Mouse (Mus musculus) neural tube, embryonic 11.5 days (tissue): ENCODE results near the gene 1810010H24Rik. TPM values are rescaled to one million over a fixed set of nuclear protein-coding genes. Genes with fewer than 3 reads are reported as not detected.
A peak's percentile ranks its signal among the peaks of the same experiment; 100 is the strongest.
"Not testable (repeated sequence)": the region's sequence is repeated elsewhere in the genome, so short reads cannot be mapped to it uniquely, and the experiment has no call there.

Source experiments
- ATAC-seq: fragments of 200-750 bp; cut with Nextera tagmentation; 2 replicates; pipeline ENCODE4 v1.8.0; 2017; ENCODE audit warnings: moderate number of reproducible peaks, mild to moderate bottlenecking, moderate TSS enrichment, moderate library complexity; ENCODE audit not compliant: insufficient read depth, low FRiP score, low TSS enrichment
- DNase-seq: peaks from one replicate; pipeline ENCODE4 v3.0.0-alpha.2; 2015; ENCODE audit warnings: low spot score
- H3K27ac ChIP-seq: fragments of 300-500 bp; sonication (generic); 2 replicates; pipeline ENCODE4 v1.5.1; 2014; ENCODE audit warnings: low read depth, mild to moderate bottlenecking, low read length
- H3K27me3 ChIP-seq: fragments of 300-500 bp; sonication (generic); 2 replicates; pipeline ENCODE4 v1.6.1; 2014; ENCODE audit warnings: mild to moderate bottlenecking, low read length, mixed read lengths; ENCODE audit not compliant: control insufficient read depth, insufficient read depth
- H3K36me3 ChIP-seq: fragments of 300-500 bp; sonication (generic); 2 replicates; pipeline ENCODE4 v1.6.1; 2014; ENCODE audit warnings: mild to moderate bottlenecking, low read length, moderate library complexity, mixed read lengths; ENCODE audit not compliant: control insufficient read depth, insufficient read depth
- H3K4me1 ChIP-seq: fragments of 300-500 bp; sonication (generic); 2 replicates; pipeline ENCODE4 v1.6.1; 2014; ENCODE audit warnings: low read length, mixed read lengths; ENCODE audit not compliant: control insufficient read depth, insufficient read depth
- H3K4me2 ChIP-seq: fragments of 300-500 bp; sonication (generic); 2 replicates; pipeline ENCODE4 v1.6.1; 2014; ENCODE audit warnings: low read depth, mild to moderate bottlenecking, moderate library complexity
- H3K4me3 ChIP-seq: fragments of 300-500 bp; sonication (generic); 2 replicates; pipeline ENCODE4 v1.5.1; 2014; ENCODE audit warnings: low read depth, low read length
- H3K9ac ChIP-seq: fragments of 300-500 bp; sonication (generic); 2 replicates; pipeline ENCODE4 v1.6.1; 2014; ENCODE audit warnings: mild to moderate bottlenecking, low read length
- H3K9me3 ChIP-seq: fragments of 300-500 bp; sonication (generic); 2 replicates; pipeline ENCODE4 v1.6.1; 2016; ENCODE audit warnings: low read length; ENCODE audit not compliant: control insufficient read depth
- WGBS: fragments of 180-500 bp; shearing (Covaris S2); extraction: QIAGEN DNeasy Blood & Tissue Kit; methylation state at CpG from one replicate; pipeline ENCODE4 v1.1.7; 2014; 5-methylcytosine and 5-hydroxymethylcytosine counted together
- polyA plus RNA-seq: library from polyadenylated mRNA; unstranded; fragments of >200 nt; fragmentation: Nextera tagmentation; extraction: Ambion mirVana; gene quantifications from 2 replicates; pipeline ENCODE4 v1.2.1, GENCODE M21; 2014

Gene 1810010H24Rik
- polyA plus RNA-seq, 1 experiment from 2014 or later, result 4.5 TPM

- peak overlapping the region; percentile 55; the same call in 1 of the 2 replicates for H3K4me2 ChIP-seq
- WGBS, result 97% methylated on average over 7 of the region's 7 CpGs
- H3K4me1 ChIP-seq, H3K9me3 ChIP-seq, H3K27ac ChIP-seq, ATAC-seq, H3K4me3 ChIP-seq, H3K9ac ChIP-seq, DNase-seq, H3K27me3 ChIP-seq: not testable (repeated sequence)
- peaks cover 19% of the 10 kb centered on the region for H3K36me3 ChIP-seq
These were observed 29.0 kb upstream of the 1810010H24Rik start for GRCm38 (mm10) chr11:106996492-106996891.

- H3K4me1 ChIP-seq, result peaks cover 9% of the 10 kb centered on the region; the same call in 1 of the 2 replicates
- DNase-seq (no peak), ATAC-seq (no peak)
- H3K9ac ChIP-seq, result peak overlapping the region; percentile 79
- H3K4me2 ChIP-seq, result peak overlapping the region; percentile 55
- 13% methylated on average over 5 of the region's 5 CpGs for WGBS
- H3K4me3 ChIP-seq, result peak overlapping the region; percentile 74
- peaks cover 11% of the 10 kb centered on the region for H3K36me3 ChIP-seq
- no peaks in the 10 kb centered on the region for H3K9me3 ChIP-seq
- no peak overlapping the region for H3K27ac ChIP-seq
- H3K27me3 ChIP-seq, result no peaks in the 10 kb centered on the region
These were observed 27.5 kb upstream of the 1810010H24Rik start for GRCm38 (mm10) chr11:106997976-106998375.

DNA sequence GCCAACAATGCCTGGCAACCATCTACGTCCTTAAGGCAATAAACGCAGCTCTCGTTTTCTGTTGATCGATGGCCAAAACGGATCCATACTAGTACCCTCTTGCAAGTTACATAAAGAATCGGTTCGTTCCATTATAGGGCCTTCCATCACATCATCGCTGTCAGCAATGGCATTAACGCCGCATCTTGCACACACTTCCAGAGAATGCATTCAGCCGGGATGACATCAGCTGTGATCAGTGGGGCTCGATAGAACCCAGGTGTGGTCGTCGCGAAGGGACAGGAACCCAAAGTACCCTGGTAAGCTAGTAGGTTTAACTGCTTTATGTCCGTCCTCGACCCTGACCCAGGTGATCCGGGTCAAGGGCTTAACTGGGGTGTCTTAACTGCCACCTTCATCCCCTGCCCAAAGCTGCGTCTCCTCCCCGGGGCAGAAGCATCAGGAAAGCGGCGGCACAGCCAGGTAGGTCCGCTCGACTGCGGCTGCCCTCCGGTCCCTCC, 26.8 kb upstream of the 1810010H24Rik start:
- Histone ChIP-seq H3K36me3 (peaks cover 11% of the 10 kb centered on the region), H3K4me2 (peak overlapping the region; percentile 55), H3K9me3 (no peaks in the 10 kb centered on the region), H3K9ac (peak overlapping the region; percentile 79), H3K4me1 (peaks cover 9% of the 10 kb centered on the region; the same call in 1 of the 2 replicates), H3K4me3 (peak overlapping the region; percentile 74), H3K27me3 (no peaks in the 10 kb centered on the region), H3K27ac (peak overlapping the region; percentile 31)
- DNase-seq, result peak; percentile 58
- ATAC-seq, result peak; percentile 42
- WGBS, result under 1% methylated on average over 26 of the region's 26 CpGs

DNA sequence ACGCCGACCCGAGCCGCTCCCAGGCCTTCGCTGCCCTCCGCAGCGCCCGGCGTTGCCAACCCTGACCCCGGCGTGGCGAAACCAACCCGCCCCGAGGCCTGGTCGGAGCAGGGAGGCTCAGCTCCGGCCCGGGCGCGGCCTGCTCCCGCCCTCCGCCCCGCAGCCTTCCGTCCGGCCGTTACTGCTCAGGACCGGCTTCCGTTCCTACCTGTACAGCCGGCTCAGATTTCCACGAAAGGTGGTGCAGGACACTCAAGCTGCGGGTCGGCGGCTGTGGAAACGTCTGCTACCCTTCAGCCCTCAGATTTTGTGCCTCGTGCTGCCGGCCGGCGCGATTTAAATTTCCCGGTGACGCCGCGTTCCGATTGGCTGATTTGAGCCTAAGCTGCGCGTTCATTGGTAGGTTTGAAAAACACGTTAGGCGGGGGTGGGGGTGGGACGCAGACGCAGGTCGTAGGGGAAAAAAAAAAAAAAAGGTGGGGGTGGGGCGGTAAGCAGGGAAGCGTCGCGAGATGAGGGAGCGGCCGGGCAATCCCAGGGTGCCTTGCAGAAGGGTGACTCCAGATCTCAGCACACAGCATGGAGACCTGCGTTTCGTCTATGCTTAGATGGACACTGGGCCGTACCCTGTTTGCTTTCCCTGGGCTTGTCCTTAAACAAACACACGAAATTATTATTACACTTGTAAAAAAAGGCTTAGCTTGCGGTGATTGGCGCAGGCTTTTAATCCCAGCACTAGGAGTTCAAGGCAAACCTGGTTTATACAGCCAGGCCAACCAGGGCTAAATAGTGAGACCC, 26.1 kb upstream of the 1810010H24Rik start, which contains the start of gene Kpna2:
Kpna2 (minus strand) TSS at position 391 of the 798 bp plus-strand sequence.
- Histone ChIP-seq H3K9ac (peak within 1 kb of the TSS; percentile 79), H3K27me3 (no peaks in the 10 kb centered on the region), H3K9me3 (no peaks in the 10 kb centered on the region), H3K36me3 (peaks cover 9% of the 10 kb centered on the region), H3K27ac (peak within 1 kb of the TSS; percentile 36), H3K4me1 (peaks cover 9% of the 10 kb centered on the region; the same call in 1 of the 2 replicates), H3K4me2 (peak within 1 kb of the TSS; percentile 55), H3K4me3 (peak within 1 kb of the TSS; percentile 74)
- 1% methylated on average over 59 of the region's 62 CpGs for WGBS
- DNase-seq (peak; percentile 93), ATAC-seq (peak; percentile 89)

GRCm38 (mm10) chr11:106999949-107000513, 25.4 kb upstream of the 1810010H24Rik start:
- Histone ChIP-seq H3K27ac (0 out of 2 replicates have a peak overlapping the region, but pooled peaks have one; percentile 36), H3K4me2 (peak overlapping the region; percentile 51), H3K27me3 (no peaks in the 10 kb centered on the region), H3K36me3 (peaks cover 4% of the 10 kb centered on the region), H3K4me3 (peak overlapping the region; percentile 25), H3K9ac (peak overlapping the region; percentile 56), H3K9me3 (no peaks in the 10 kb centered on the region), H3K4me1 (peaks cover 9% of the 10 kb centered on the region; the same call in 1 of the 2 replicates)
- ATAC-seq, result no peak
- WGBS, result 86% methylated on average over 9 of the region's 9 CpGs
- DNase-seq, result no peak

DNA sequence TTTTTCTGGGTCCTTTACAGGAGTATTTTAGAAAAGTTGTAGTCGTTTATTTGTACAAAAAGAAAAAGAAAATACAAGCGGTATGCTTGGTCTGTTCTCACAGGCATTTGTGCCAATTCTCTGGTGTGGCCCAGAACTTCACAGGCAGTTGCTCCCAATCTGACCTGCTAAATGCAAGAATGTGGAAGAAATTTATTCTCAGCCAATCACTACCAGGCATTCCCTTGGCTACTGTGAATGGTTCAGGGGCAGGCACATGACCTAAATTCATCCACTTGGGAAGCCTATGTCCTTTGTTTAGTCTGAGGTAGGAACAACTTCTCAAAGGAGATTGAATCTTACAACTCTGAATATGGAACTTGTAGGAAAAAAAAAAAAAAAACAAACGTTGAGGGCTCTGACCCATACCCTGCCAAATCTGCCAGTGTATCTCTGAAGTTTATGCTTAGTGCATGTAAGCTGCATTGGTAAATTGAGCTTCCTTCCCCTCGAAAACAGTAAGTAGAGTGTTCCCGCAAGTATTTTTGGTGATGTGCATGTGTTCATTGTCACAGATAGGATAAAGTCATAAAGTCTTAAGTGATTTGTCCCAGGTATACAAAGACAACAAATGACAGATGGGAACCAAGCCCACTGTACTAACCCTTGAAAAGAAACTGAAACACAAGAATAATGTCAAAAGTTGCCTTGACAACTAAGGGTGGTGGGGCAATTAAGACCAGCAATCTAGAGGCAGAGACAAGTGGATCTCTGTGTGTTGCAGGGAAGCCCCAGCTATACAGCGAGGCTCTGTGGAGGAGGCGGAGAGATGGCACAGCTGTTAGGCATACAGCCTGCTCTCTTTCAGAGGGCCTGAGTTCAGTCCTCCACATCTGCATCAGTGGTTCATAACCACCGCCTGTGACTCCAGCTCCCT, 23.5 kb upstream of the 1810010H24Rik start:
- no peak overlapping the region for H3K27ac ChIP-seq
- 40% methylated on average over 7 of the region's 8 CpGs for WGBS
- no peaks in the 10 kb centered on the region for H3K9me3 ChIP-seq
- H3K9ac ChIP-seq, result no peak overlapping the region
- DNase-seq (peak; percentile 34), ATAC-seq (no peak)
- H3K4me1 ChIP-seq, result peaks cover 4% of the 10 kb centered on the region; the same call in 1 of the 2 replicates
- H3K4me2 ChIP-seq, result no peak overlapping the region
- H3K27me3 ChIP-seq, result no peaks in the 10 kb centered on the region
- no peaks in the 10 kb centered on the region for H3K36me3 ChIP-seq
- no peak overlapping the region for H3K4me3 ChIP-seq

GRCm38 (mm10) chr11:107005538-107005937, 19.9 kb upstream of the 1810010H24Rik start:
- H3K27ac ChIP-seq, result no peak overlapping the region
- no peaks in the 10 kb centered on the region for H3K36me3 ChIP-seq
- DNase-seq (no peak), ATAC-seq (no peak)
- no peaks in the 10 kb centered on the region for H3K9me3 ChIP-seq
- H3K4me3 ChIP-seq, result no peak overlapping the region
- no peak overlapping the region for H3K9ac ChIP-seq
- H3K4me1 ChIP-seq, result no peaks in the 10 kb centered on the region
- H3K4me2 ChIP-seq, result no peak overlapping the region
- no peaks in the 10 kb centered on the region for H3K27me3 ChIP-seq
- 81% methylated on average over 1 of the region's 1 CpGs for WGBS

DNA sequence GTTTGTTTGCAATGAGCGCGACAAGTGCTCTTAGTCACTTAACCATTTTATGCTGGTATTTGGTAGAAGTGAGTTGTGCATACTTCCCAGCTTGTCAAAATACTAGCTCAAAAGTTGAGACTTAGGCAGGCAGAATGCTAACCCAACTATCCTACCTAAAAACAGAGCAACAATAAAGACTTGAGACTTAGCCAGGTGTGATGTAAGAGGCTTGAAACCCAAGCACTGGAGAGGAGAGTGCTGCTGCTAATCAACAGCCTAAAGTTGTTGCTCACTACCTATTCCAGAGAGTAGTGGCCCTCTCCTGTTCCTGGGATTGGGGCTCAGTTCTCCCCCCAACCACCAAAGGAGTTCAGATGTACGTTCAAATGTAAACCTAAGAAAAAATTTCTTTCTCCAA, 15.0 kb upstream of the 1810010H24Rik start:
- H3K4me2 ChIP-seq, result no peak overlapping the region
- H3K27ac ChIP-seq, result no peak overlapping the region
- no peaks in the 10 kb centered on the region for H3K36me3 ChIP-seq
- no peaks in the 10 kb centered on the region for H3K9me3 ChIP-seq
- H3K4me1 ChIP-seq, result no peaks in the 10 kb centered on the region
- ATAC-seq (no peak), DNase-seq (no peak)
- H3K4me3 ChIP-seq, result no peak overlapping the region
- no peak overlapping the region for H3K9ac ChIP-seq
- no peaks in the 10 kb centered on the region for H3K27me3 ChIP-seq
- 97% methylated on average over 3 of the region's 3 CpGs for WGBS
